Mouse (Mus musculus): Measurements from ENCODE around the gene Ajap1. TPM values are rescaled to one million over a fixed set of nuclear protein-coding genes. Genes with fewer than 3 reads are reported as not detected.

Gene Ajap1
- total and polyA plus RNA-seq, 2 experiments from 2014 or later, result 0.57 TPM; not detected in 1

DNA sequence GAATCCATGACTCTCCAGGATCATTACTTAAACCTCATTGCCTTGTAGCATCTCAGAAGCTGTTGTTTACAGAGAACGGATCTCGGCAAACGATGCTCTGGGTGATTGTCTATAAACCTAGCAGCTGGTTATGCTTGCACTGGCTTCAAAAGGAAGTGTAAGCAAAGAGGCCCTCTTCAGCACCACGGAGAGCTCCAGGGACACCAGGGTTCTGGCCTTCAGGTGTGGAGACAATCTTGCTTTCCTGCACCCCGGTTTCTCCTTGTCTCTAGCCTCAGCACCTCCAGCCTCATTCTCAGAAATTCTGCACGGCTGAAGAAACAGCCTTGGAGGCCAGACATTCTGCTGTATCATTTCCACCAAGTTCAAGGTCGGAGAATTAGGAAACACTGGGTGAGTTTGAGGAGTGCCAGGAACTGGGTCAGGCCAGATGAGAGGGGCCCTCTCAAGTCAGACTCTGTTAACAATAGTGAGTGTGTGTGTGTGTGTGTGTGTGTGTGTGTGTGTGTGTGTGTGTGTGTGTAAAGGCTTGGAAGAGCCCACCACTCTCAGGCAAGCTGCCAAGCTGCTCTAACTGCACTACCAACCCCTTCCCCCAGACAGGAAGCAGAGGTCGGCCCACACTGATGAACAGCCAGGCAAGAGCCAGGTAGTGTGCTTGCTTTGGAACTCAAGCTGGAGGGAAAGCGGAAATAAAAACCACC is 124.9 kb downstream of the Ajap1 start:
- Histone ChIP-seq H3K9me3 (replicated peaks; ENCODE audit: control insufficient read depth, low read length) (no peaks in the 10 kb centered on the region), H3K4me2 (ENCODE audit: low read depth, low read length) (no peak overlapping the region), H3K27ac (ENCODE audit: low read depth) (no peak overlapping the region), H3K9ac (replicated peaks; ENCODE audit: low read depth, low read length) (no peak overlapping the region), H3K36me3 (replicated peaks; ENCODE audit: control insufficient read depth, insufficient read depth, low read length) (no peaks in the 10 kb centered on the region), H3K27me3 (ENCODE audit: control insufficient read depth, insufficient read depth, low read length) (no peaks in the 10 kb centered on the region), H3K4me3 (ENCODE audit: low read depth, low read length) (no peak overlapping the region), H3K4me1 (ENCODE audit: control insufficient read depth, insufficient read depth) (no peaks in the 10 kb centered on the region)
- 46% methylated on average over 9 of the region's 9 CpGs for WGBS
- TF ChIP-seq CTCF (IDR thresholded peaks at IDR 0.05; ENCODE audit: low read depth) (no peak), EP300 (IDR thresholded peaks at IDR 0.05; ENCODE audit: low read depth) (no peak)
- DNase-seq (ENCODE audit: low spot score) (peak; percentile 6), ATAC-seq (ENCODE audit: insufficient read depth, low read depth) (0 out of 2 replicates have a peak, but pooled peaks have one; percentile 41)

DNA sequence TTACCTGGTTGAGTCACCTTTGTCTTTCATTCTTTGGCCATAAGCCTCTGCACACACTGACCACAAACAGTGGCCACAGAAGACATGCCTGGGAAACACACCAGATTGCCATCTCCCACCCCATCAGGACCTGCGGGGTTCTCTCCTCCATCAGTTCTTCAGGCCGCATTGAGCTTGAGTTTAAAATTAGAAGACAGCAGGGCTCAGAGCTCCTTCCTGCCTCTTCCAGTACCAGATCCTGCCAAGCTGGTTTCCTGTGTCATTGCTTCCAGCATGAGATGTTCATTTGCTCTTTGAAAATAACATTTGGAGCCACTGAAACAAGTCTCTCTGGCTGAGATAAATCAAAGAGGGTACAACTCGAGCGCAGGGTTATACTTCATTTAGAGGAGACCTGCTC is 126.4 kb downstream of the Ajap1 start:
- TF ChIP-seq EP300 (IDR thresholded peaks at IDR 0.05; ENCODE audit: low read depth), result no peak
- TF ChIP-seq CTCF (IDR thresholded peaks at IDR 0.05; ENCODE audit: low read depth), result no peak
- no peaks in the 10 kb centered on the region for H3K27me3 ChIP-seq (ENCODE audit: control insufficient read depth, insufficient read depth, low read length)
- ATAC-seq (ENCODE audit: insufficient read depth, low read depth), result no peak

DNA sequence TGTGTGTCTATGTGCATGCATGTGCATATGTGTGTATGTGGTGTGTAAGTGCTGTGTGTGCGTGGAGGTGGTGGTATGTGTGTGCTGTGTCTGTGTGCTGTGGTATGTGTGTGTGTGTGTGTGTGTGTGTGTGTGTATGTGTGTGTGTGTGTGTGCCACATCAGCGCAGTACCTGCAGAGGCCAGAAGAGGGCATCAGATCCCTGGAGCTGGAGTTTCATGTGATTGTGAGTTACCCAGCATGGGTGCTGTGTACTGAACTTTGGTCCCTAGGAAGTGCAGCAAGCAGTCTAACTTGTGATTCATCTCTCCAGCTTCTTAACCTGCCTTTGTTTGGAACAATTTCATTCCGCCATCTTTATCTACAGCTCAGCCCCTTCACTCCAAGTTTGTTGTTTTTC is 137.6 kb downstream of the Ajap1 start:
- Histone ChIP-seq H3K36me3 (replicated peaks; ENCODE audit: control insufficient read depth, insufficient read depth, low read length) (no peaks in the 10 kb centered on the region), H3K27ac (ENCODE audit: low read depth) (no peak overlapping the region), H3K9me3 (replicated peaks; ENCODE audit: control insufficient read depth, low read length) (0 out of 2 replicates have a peak, but pooled peaks cover 4% of the 10 kb centered on the region), H3K9ac (replicated peaks; ENCODE audit: low read depth, low read length) (no peak overlapping the region), H3K4me2 (ENCODE audit: low read depth, low read length) (no peak overlapping the region), H3K4me3 (ENCODE audit: low read depth, low read length) (no peak overlapping the region), H3K4me1 (ENCODE audit: control insufficient read depth, insufficient read depth) (no peaks in the 10 kb centered on the region), H3K27me3 (ENCODE audit: control insufficient read depth, insufficient read depth, low read length) (no peaks in the 10 kb centered on the region)
- TF ChIP-seq EP300 (IDR thresholded peaks at IDR 0.05; ENCODE audit: low read depth), result no peak
- no peak for DNase-seq (ENCODE audit: low spot score)
- WGBS, result 83% methylated on average over 3 of the region's 3 CpGs
- no peak for ATAC-seq (ENCODE audit: insufficient read depth, low read depth)

More for the DNA sequence above, 126.4 kb downstream of the Ajap1 start:
- Histone ChIP-seq H3K4me2 (ENCODE audit: low read depth, low read length) (no peak overlapping the region), H3K36me3 (replicated peaks; ENCODE audit: control insufficient read depth, insufficient read depth, low read length) (no peaks in the 10 kb centered on the region), H3K9me3 (replicated peaks; ENCODE audit: control insufficient read depth, low read length) (no peaks in the 10 kb centered on the region), H3K9ac (replicated peaks; ENCODE audit: low read depth, low read length) (no peak overlapping the region), H3K4me3 (ENCODE audit: low read depth, low read length) (no peak overlapping the region), H3K4me1 (ENCODE audit: control insufficient read depth, insufficient read depth) (no peaks in the 10 kb centered on the region), H3K27ac (ENCODE audit: low read depth) (no peak overlapping the region)
- no peak for DNase-seq (ENCODE audit: low spot score)
- 81% methylated on average over 4 of the region's 4 CpGs for WGBS

DNA sequence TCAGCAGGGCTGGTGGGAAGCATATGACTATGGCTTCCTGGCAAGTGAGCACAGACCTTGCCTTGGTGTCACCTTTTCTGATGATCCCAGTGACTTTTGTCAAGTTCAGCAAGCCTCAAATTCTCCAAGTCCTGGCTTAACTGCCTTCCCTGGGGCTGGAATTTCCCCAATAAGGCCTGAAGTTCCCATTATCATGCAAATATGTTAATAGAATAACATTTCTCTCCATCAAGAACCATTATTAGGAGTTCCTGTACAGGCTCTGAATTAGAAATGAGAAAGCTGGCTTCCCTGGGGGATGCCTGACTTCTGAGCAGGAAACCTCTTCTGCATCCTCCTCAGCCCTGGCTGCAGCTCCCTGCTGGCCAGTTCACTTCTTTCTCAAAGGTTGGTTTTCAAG is 141.7 kb downstream of the Ajap1 start:
- DNase-seq (ENCODE audit: low spot score), result no peak
- ATAC-seq (ENCODE audit: insufficient read depth, low read depth), result no peak

DNA sequence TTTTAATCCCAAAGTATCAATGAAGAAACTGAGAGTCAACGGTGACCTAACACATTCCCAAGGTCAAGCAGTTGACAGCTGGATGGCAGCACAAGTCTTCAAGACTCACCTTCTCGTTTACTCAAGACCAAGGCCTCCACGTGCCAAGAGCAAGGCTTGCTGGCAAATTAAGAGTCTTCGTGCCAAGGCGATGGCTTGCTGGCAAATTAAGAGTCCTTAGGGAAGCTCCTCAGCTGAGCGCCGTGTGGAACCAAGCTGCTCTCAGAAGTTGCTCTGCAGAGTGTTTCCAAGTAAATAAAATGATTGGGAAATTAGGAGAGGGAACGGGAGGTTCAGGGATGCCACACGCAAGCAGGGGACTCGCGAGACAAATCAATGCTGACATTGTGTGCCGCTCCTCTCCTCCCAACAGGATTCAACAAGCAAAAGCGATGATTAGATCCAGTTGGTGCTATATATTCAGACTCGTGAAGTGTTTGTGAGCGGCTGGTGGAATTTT is 147.3 kb downstream of the Ajap1 start:
- TF ChIP-seq EP300 (IDR thresholded peaks at IDR 0.05; ENCODE audit: low read depth) (no peak), CTCF (IDR thresholded peaks at IDR 0.05; ENCODE audit: low read depth) (no peak)
- ATAC-seq (ENCODE audit: insufficient read depth, low read depth), result no peak
- no peak overlapping the region for H3K4me2 ChIP-seq (ENCODE audit: low read depth, low read length)
- H3K9me3 ChIP-seq (replicated peaks; ENCODE audit: control insufficient read depth, low read length), result no peaks in the 10 kb centered on the region
- H3K9ac ChIP-seq (replicated peaks; ENCODE audit: low read depth, low read length), result no peak overlapping the region
- H3K4me3 ChIP-seq (ENCODE audit: low read depth, low read length), result no peak overlapping the region
- H3K27ac ChIP-seq (ENCODE audit: low read depth), result no peak overlapping the region
- H3K36me3 ChIP-seq (replicated peaks; ENCODE audit: control insufficient read depth, insufficient read depth, low read length), result no peaks in the 10 kb centered on the region
- 74% methylated on average over 15 of the region's 15 CpGs for WGBS
- no peaks in the 10 kb centered on the region for H3K4me1 ChIP-seq (ENCODE audit: control insufficient read depth, insufficient read depth)
- no peak for DNase-seq (ENCODE audit: low spot score)
- no peaks in the 10 kb centered on the region for H3K27me3 ChIP-seq (ENCODE audit: control insufficient read depth, insufficient read depth, low read length)

More for the DNA sequence above, 141.7 kb downstream of the Ajap1 start:
- H3K4me1 ChIP-seq (ENCODE audit: control insufficient read depth, insufficient read depth), result no peaks in the 10 kb centered on the region
- no peak overlapping the region for H3K4me3 ChIP-seq (ENCODE audit: low read depth, low read length)
- H3K27me3 ChIP-seq (ENCODE audit: control insufficient read depth, insufficient read depth, low read length), result no peaks in the 10 kb centered on the region
- no peak overlapping the region for H3K9ac ChIP-seq (replicated peaks; ENCODE audit: low read depth, low read length)
- no peak overlapping the region for H3K4me2 ChIP-seq (ENCODE audit: low read depth, low read length)
- H3K36me3 ChIP-seq (replicated peaks; ENCODE audit: control insufficient read depth, insufficient read depth, low read length), result no peaks in the 10 kb centered on the region
- TF ChIP-seq EP300 (IDR thresholded peaks at IDR 0.05; ENCODE audit: low read depth), result no peak
- no peak for TF ChIP-seq CTCF (IDR thresholded peaks at IDR 0.05; ENCODE audit: low read depth)
- H3K9me3 ChIP-seq (replicated peaks; ENCODE audit: control insufficient read depth, low read length), result 0 out of 2 replicates have a peak, but pooled peaks cover 4% of the 10 kb centered on the region
- no peak overlapping the region for H3K27ac ChIP-seq (ENCODE audit: low read depth)

DNA sequence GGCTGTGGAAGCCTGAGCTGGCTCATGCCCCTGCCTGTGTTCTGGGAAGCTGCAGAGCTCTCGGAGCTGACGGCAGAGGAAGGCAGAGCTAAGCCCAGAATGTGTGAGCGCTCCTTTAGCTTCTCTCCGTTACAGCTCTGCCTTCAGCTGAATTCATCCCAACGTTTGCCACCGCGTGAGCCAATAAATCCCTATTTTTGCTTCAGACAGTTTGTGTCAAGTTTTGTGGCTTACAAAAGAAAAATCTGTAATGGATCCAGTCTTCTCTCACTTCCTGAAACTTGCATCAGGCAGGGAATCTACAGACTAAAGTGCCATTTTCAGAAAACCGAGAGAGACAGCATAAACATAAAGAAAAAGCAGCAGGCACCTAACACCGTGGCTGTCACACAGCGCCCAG is 154.8 kb downstream of the Ajap1 start:
- ATAC-seq (ENCODE audit: insufficient read depth, low read depth) (no peak), DNase-seq (ENCODE audit: low spot score) (no peak)
- H3K9me3 ChIP-seq (replicated peaks; ENCODE audit: control insufficient read depth, low read length), result no peaks in the 10 kb centered on the region
- 63% methylated on average over 10 of the region's 10 CpGs for WGBS
- no peaks in the 10 kb centered on the region for H3K27me3 ChIP-seq (ENCODE audit: control insufficient read depth, insufficient read depth, low read length)
- H3K4me3 ChIP-seq (ENCODE audit: low read depth, low read length), result no peak overlapping the region
- H3K4me2 ChIP-seq (ENCODE audit: low read depth, low read length), result no peak overlapping the region
- TF ChIP-seq CTCF (IDR thresholded peaks at IDR 0.05; ENCODE audit: low read depth) (no peak), EP300 (IDR thresholded peaks at IDR 0.05; ENCODE audit: low read depth) (no peak)
- H3K27ac ChIP-seq (ENCODE audit: low read depth), result no peak overlapping the region
- no peaks in the 10 kb centered on the region for H3K4me1 ChIP-seq (ENCODE audit: control insufficient read depth, insufficient read depth)
- no peak overlapping the region for H3K9ac ChIP-seq (replicated peaks; ENCODE audit: low read depth, low read length)
- no peaks in the 10 kb centered on the region for H3K36me3 ChIP-seq (replicated peaks; ENCODE audit: control insufficient read depth, insufficient read depth, low read length)

All from heart, postnatal 0 days (tissue).